Mouse (Mus musculus) heart, adult 2 months (tissue): ENCODE measurements around the gene Stat4.

ENCODE experiments used
- CTCF ChIP-seq: fragments of 200-600 bp; IDR thresholded peaks from 2 replicates; pipeline ENCODE4 v1.8.1; 2022; ENCODE audit warnings: antibody characterized with exemption, mild to moderate bottlenecking, moderate library complexity
- POLR2A ChIP-seq: fragments of 200-500 bp; IDR thresholded peaks from 2 replicates; pipeline ENCODE4 v1.6.1; 2011; ENCODE audit warnings: mild to moderate bottlenecking, low read depth, low read length, control low read depth; ENCODE audit not compliant: insufficient read depth

- no peak for TF ChIP-seq POLR2A
- TF ChIP-seq CTCF = no peak
Observed at GRCm38 (mm10) chr1:52055947-52056346, 69.0 kb downstream of the Stat4 start.
